Mouse (Mus musculus) retina, postnatal 1 day (tissue): Measurements from ENCODE around the gene Supt20.
"Not testable (repeated sequence)": the region's sequence is repeated elsewhere in the genome, so short reads cannot be mapped to it uniquely, and the experiment has no call there.

ENCODE experiments used
- DNase-seq: peaks from one replicate; pipeline ENCODE4 v3.0.0-alpha.2; 2012

Gene Supt20

DNA sequence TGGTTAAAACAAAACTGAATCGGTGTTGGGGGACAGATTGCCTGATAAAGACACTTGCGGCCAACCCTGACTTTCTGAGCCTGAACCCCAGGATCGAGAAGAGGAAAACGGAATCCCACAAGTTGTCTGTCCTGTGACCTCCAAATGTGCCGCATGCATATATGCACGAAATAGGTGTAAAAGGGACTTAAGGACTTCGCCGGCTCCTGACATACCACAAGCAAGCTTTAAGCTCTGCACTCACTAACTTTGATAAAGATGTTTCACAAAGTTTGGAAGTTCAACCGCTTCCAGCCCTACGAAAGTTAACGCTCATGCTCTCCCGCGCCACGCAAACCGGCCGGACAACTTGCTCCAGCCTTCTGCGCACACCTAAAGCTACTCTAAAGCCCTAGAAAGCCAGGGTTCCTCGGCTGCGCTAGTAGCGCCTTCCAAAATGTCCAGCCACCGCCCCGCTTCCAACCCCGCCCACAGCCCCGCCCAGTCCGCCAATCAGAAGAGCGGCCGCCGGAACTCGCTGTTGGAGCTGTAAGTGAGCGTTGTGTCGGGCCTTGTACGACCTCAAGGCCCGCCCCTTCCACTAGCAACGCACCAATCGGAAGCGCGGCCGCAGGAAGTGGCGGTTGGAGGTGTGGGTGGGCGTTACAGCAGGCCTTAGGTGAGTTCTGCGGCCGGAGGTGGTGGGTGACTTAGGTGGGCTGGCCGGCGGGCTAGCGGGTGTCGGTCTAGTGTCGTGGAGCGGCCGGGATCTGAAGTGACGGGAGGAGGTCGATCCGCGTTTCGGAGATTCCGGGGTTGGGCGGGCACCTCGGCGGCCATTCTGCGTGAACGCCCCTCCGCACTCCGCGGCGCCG, at the start of gene Supt20:
TSS of gene Supt20 (plus strand) at position 606 of the 854 bp plus-strand sequence.
- peak; percentile 97 for DNase-seq

- DNase-seq, result no peak
Measured at GRCm38 (mm10) chr3:54642851-54643250, 49.8 kb upstream of the Supt20 start.

- DNase-seq, result no peak
Measured at GRCm38 (mm10) chr3:54647583-54647982, 45.0 kb upstream of the Supt20 start.

DNA sequence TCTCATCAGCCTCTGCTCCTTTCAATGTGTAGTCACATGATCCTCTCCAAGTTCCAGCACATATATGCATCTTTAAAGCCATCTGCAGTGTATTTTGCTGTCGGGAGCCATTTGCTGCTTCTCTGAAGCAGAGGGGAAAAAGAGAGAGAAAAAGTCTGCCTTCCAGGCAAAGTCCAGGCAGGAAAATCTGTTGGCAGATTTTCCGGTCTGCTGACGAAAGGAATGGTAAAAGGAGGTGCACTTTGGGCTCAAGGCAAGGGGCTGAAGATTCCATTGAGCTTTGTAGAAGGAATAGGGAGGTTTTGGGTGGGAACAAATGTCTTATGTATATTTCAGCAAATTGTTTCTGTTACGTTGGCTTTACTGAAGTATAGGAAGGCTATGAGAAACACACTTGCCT, 41.0 kb upstream of the Supt20 start:
- DNase-seq, result no peak

DNA sequence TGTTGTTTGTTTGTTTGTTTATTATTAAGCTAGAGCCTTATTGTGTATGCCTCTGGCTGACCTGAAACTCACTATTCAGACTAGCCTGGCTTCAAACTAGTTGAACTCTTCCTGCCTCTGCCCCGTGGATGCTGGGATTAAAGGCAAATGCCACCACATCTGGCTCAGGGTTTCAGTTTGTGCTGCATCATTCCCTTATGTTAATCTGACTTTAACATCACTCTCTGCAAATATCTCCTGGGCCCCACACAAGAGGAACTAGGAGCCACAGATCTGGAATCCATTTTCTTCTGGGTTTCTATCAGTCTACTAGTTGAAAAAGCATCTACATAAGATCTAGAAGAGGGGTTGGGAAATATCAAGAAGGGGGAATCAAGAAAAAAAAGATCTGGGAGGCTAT, 38.4 kb upstream of the Supt20 start:
- no peak for DNase-seq

DNA sequence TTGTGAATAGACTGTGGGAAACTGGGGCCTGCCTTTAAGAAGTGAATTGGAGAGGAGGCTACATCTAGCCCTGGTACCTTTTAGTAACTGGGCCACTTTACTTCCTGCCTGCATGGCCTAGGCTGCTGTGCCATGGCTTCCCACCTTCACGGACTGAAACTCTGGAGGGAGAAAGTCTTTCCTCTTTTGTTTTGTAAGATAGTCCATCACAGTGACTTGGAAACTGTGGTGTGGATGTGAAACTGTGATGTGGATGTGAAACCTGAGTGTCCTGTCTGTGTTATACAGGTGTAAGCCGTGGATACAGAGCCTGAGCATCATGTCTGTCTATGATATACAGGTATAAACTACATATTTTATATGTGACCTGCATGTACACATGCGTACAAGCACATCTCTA, 35.5 kb upstream of the Supt20 start:
- DNase-seq, result no peak

DNA sequence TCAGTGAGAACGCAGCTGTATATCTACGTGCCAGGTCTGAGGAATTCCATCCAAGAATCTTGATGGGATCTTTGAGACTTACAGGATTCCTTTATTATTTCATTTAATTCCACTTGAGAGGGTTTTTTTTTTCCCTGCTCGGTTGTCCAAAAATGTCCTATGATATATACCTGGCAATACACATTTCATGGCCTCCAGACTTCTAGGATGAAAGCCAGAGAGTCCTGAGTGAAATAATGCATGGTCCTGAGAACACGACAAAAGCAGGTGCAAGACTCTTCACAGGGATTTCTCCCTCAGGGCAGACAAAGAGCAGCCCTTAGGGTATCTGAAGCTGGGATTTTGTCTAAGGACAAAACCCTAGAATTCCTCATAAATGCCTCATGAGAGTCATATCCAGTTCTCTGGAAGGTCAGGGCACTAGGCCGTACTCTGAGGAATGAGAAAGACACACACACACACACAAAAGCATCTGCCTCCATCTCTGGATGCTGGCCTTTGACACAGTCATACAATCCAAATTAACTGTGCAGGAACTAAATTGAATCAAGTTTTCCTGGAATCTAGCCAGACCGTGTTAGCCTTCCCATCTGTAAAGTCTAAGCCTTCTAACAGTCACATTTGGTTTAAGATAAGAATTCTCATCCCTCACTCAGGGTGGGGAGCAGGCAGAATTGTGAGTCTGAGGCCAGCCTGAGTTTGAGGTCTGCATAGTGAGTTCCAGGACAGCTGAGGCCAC, 34.5 kb upstream of the Supt20 start:
- DNase-seq, result no peak

- no peak for DNase-seq
Measured at GRCm38 (mm10) chr3:54659736-54660135, 32.9 kb upstream of the Supt20 start.

DNA sequence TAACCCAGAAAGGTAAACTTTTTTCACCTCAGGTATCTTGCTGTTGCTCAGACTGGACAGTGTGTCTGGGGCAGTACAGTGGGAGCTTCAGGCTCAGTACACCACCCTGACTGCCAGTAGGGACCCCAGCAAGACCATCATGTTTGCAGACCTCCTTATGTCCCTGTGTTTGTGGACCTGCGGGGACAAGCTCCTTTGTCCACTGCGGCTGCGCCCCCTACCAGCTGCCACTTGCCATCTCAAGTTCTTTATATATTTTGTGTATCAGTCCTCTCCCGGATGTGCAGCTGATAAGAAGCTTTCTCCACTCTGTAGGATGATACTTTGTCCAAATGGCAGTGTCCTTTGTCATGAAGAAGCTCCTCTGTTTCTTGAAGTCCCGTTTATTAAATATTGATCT, 30.2 kb upstream of the Supt20 start:
- DNase-seq, result no peak

DNA sequence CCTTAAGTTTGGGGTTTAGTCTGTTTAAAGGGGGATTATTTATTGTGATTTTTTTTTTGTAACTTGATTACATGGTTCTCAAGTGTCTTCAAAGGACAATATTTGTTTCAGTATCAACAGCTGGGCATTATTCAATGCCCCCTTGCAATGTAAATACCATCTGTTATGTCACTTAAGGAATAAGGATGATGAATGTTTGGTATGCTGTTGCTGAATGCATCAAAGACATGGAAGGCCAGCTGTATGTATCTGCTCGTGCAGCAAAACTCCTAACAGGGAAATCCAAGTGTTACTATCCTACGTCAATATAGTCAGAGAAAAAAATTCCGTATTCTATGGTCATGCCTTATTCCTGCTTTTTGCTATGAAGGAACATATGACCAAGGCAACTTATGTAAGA, 24.5 kb upstream of the Supt20 start:
- no peak for DNase-seq

GRCm38 (mm10) chr3:54668722-54669121, 23.9 kb upstream of the Supt20 start:
- no peak for DNase-seq

DNA sequence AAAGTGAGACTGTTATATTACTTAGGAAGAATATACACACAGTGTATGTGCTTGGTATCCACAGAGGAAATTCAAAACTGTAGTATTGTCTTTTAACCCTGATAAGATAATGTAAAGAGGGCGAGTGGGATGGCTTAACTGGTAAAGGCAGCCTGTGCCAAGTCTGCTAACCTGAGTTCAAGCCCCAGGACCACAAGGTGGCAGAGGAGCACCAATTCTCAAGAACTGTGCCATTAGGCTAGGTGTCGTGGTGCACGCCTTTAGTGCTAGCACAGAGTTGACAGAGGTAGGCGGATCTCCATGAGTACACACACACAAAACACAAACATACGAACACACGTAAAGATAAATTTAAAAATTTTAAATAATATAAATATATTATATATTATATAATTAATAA, 23.0 kb upstream of the Supt20 start:
- DNase-seq, result no peak

DNA sequence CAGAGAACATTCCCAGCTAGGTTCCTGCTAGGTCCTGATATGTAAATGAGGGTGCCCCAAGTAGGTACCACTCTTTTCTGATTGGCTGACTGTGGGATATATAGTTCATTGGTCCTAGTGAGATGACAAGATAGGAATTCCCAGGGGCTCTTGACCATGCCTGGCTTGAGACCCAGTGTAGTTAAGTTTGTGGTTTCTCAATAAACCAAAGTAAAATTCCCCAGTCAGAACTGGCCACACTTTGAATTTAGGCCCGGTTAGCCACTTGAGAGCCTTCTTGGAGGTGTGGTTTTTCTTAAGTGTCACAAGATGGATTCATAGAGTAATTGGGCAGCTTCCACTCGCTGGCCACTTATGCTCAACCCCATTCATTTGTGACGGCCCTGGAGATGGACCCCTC, 20.5 kb upstream of the Supt20 start:
- DNase-seq, result no peak

DNA sequence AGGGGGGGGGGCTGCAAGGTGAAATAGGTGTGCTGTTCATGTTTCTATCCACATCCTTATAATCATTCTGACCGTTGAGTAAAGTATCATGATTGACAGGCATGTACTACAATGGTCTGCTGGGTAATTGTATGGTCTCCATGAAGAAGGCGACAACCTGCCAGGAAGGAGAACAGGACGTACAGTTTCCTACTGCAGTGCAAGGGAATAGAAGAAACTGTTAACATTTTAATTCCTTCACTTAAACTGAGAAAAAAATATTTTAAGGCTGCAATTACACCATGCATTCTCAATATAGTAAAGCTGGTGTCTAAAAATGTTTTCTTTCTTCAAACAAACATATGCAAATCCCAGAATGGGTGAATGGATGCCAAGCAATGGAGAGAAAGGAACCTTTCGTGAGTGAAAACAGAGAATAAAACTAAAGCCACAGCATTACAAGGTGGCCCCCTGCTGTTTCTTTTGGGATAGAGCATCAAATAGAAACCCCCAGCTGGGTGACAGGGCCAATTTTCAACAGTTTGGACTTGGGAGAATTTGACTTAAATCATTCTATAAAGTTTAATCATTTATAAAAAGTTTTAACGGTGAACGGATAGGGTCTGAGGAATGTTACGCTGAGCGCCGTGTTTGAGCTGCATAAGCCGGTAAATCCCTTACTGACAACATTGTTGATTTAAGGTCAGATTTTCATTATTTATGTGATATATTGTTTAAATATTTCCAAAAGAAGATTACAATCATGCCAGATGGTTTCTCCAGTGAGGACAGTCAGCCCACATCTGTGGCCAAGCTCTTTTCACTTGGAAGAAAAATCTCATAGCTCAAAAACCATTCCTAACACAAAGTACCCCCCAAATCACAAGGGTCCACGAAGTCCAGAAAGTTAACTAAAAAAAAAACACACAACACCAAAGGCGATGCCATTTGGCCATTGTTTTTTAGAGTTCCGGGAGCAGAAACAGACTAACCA, 19.8 kb upstream of the Supt20 start:
- DNase-seq, result peak; percentile 30

GRCm38 (mm10) chr3:54676818-54677217, 15.8 kb upstream of the Supt20 start:
- DNase-seq, result no peak

- DNase-seq, result no peak
Measured at GRCm38 (mm10) chr3:54681310-54682204, 11.1 kb upstream of the Supt20 start.

DNA sequence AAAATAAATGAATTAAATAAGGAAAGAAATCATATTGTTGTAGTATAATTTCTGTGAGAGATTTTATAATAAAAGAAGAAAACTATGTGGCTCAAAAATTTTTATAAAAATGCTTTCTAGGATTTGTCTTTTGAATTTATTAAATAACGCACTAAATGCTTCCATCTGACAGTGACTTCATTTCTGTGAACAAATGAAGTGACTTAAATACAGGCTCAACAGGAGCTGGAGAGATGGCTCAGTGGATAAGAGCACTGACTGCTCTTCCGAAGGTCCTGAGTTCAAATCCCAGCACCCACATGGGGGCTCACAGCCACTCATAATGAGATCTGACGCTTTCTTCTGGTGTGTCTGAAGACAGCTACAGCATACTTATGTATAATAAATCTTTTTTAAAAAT, 7.4 kb upstream of the Supt20 start:
- no peak for DNase-seq

DNA sequence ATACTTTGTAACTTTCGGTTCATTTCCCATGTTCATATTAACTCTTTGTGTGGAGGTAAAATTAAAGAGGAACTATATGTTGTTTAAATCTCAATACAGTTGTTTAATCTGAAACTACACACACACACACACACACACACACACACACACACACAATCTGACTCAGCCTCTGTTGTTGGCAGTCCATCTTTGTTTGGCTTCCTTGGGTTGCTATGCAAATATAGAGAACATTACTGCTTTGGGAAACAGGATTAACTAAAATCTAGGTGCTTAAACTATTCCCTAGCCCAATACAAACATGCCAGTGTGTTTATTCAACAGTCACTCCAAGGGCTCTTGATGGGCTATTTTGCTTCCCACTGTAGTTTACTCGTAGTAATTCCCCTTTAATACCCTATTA, 5.4 kb upstream of the Supt20 start:
- no peak for DNase-seq

DNA sequence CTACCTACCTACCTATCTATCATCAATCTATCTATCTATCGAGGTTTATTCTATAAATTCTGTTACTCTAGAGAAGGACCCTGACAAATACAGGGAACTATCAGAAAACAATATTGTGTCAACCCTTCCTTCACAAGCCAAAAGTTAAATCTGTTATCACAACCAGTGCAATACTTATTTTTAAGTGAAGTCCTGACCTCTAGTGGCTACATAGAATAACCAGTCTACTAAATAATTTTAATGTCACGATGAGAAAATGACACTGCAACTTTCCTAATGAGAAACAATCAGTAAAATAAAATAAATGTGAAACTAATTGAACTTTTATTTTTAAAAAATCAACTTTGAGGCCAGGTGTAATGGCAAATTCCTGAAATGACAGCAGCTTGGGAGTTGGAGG, 3.5 kb upstream of the Supt20 start:
- DNase-seq, result peak; percentile 10

DNA sequence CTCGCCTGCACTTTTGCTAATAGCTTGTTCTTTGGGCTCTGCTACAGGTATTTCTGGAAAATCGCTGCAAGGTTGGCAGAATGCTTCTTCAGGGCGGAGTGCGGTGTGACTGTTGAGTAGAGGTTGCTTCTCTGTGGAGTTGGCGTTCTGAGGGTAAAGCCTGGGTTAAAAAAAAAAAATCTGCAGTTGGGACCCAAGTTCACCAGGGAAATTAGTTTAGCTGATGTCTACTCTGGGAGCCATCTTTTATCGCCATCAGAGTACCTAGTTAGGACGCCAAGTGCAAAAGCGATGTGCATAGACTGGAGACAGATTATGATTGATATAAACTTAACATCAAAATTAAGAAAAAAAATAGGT, 429 bp downstream of the Supt20 start:
- DNase-seq, result no peak

DNA sequence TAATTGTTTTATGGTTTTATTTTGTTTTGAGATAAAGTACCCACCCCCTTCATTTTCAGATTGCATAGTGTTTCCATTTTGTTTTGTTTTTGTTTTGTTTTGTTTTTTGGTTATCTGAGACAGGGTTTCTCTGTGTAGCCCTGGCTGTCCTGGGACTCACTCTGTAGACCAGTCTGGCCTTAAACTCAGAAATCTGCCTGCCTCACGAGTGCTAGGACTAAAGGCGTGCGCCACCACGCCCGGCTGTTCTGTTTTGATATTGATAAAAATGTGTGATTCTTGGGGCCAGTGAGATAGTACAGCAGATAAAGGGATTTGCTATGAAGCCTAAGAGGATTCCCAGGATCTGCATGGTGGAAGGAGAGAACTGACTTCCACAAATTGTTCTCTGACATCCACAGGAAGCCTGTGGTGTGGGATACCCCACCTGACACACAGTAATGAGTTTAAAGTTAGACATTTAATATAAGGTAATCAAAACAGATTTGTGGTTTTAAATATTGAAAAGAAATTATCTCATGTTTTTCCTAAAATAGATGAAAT, 7.2 kb downstream of the Supt20 start:
- no peak for DNase-seq

DNA sequence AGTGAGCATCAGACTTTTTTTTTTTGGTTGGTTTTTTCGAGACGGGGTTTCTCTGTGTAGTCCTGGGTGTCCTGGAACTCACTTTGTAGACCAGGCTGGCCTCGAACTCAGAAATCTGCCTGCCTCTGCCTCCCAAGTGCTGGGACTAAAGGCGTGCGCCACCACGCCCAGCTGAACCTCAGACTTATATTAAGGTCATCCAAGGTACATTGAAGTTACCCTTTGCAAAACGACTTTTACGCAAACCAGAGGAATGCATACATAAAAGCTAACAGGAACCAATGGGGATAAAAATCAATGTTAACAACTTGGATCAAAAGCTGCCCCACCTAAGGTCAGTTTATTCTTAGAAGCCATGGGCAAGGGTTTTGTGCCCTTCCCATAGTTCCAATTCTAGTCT, 11.5 kb downstream of the Supt20 start:
- DNase-seq, result not testable (repeated sequence)
